Mouse (Mus musculus): Measurements from ENCODE around the gene Plxnd1. TPM values are rescaled to one million over a fixed set of nuclear protein-coding genes. Genes with fewer than 3 reads are reported as not detected.

Plxnd1 gene
- total and polyA plus RNA-seq, 3 experiments, result 58.8 to 90.6 (median 79.9) TPM

GRCm38 (mm10) chr6:115915601-115916445 is 79.0 kb downstream of the Plxnd1 start:
- TF ChIP-seq CTCF (IDR thresholded peaks at IDR 0.05) (no peak), POLR2A (IDR thresholded peaks at IDR 0.05; ENCODE audit: insufficient read depth, low read depth, low read length) (no peak), EP300 (IDR thresholded peaks at IDR 0.05; ENCODE audit: insufficient read depth, low read depth, low read length) (peak; percentile 66; the same call in 1 of the 2 replicates)
- peak overlapping the region; percentile 23 for H3K4me3 ChIP-seq
- intact Hi-C loops (cut with DNase I), result no loop called here
- peak overlapping the region; percentile 67 for H3K27ac ChIP-seq
- no peaks in the 10 kb centered on the region for H3K27me3 ChIP-seq (ENCODE audit: control insufficient read depth, insufficient read depth, low read length)
- no peaks in the 10 kb centered on the region for H3K79me2 ChIP-seq (replicated peaks; ENCODE audit: control insufficient read depth, insufficient read depth, low read length)
- WGBS, result 16% methylated on average over 17 of the region's 17 CpGs
- no peaks in the 10 kb centered on the region for H3K36me3 ChIP-seq (ENCODE audit: control insufficient read depth, insufficient read depth, low read length)
- peaks cover 35% of the 10 kb centered on the region for H3K4me1 ChIP-seq (ENCODE audit: control insufficient read depth, insufficient read depth, low read length)
- DNase-seq, result peak in 1 of 2 experiments; percentile 63
- peak overlapping the region; percentile 4; the same call in 1 of the 2 replicates for H3K9ac ChIP-seq (ENCODE audit: low read depth, low read length)

- Histone ChIP-seq H3K9ac (ENCODE audit: low read depth, low read length) (no peak overlapping the region), H3K27me3 (ENCODE audit: control insufficient read depth, insufficient read depth, low read length) (no peaks in the 10 kb centered on the region), H3K4me3 (no peak overlapping the region), H3K36me3 (ENCODE audit: control insufficient read depth, insufficient read depth, low read length) (no peaks in the 10 kb centered on the region), H3K27ac (peak overlapping the region; percentile 67), H3K4me1 (ENCODE audit: control insufficient read depth, insufficient read depth, low read length) (peaks cover 39% of the 10 kb centered on the region), H3K79me2 (replicated peaks; ENCODE audit: control insufficient read depth, insufficient read depth, low read length) (no peaks in the 10 kb centered on the region)
- DNase-seq, result no peak
- 80% methylated on average over 15 of the region's 15 CpGs for WGBS
- intact Hi-C loops (cut with DNase I), result no loop called here
- no peak for TF ChIP-seq CTCF (IDR thresholded peaks at IDR 0.05)
- TF ChIP-seq POLR2A (IDR thresholded peaks at IDR 0.05; ENCODE audit: insufficient read depth, low read depth, low read length), result no peak
- no peak for TF ChIP-seq EP300 (IDR thresholded peaks at IDR 0.05; ENCODE audit: insufficient read depth, low read depth, low read length)
Observed at GRCm38 (mm10) chr6:115914511-115915202, 80.1 kb downstream of the Plxnd1 start.

DNA sequence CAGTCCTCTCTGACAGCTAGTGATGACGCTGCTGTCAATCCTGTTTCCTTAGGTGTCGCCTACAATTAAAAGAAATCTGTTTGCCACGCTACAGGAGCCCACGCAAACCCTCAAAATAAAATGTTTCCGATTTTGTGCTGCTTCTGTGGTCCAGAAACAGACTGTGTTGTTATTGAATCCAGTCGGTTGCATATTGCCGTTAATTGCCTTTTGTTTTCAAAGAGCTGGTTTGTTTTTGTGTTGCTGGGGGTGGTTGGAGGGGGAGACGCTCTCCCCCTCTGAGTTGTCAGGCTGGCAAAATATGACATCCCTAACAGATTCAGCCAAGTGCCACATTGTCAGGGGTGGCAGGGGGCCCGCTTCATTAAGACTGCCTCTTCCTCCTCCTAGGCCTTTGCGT is 81.3 kb downstream of the Plxnd1 start:
- no peaks in the 10 kb centered on the region for H3K79me2 ChIP-seq (replicated peaks; ENCODE audit: control insufficient read depth, insufficient read depth, low read length)
- TF ChIP-seq CTCF (IDR thresholded peaks at IDR 0.05) (no peak), POLR2A (IDR thresholded peaks at IDR 0.05; ENCODE audit: insufficient read depth, low read depth, low read length) (no peak), EP300 (IDR thresholded peaks at IDR 0.05; ENCODE audit: insufficient read depth, low read depth, low read length) (no peak)
- no peak for DNase-seq
- intact Hi-C loops (cut with DNase I), result no loop called here
- H3K4me3 ChIP-seq, result no peak overlapping the region
- 75% methylated on average over 10 of the region's 10 CpGs for WGBS
- no peak overlapping the region for H3K9ac ChIP-seq (ENCODE audit: low read depth, low read length)
- peaks cover 39% of the 10 kb centered on the region for H3K4me1 ChIP-seq (ENCODE audit: control insufficient read depth, insufficient read depth, low read length)
- no peaks in the 10 kb centered on the region for H3K27me3 ChIP-seq (ENCODE audit: control insufficient read depth, insufficient read depth, low read length)
- peak overlapping the region; percentile 66; the same call in 1 of the 2 replicates for H3K27ac ChIP-seq
- H3K36me3 ChIP-seq (ENCODE audit: control insufficient read depth, insufficient read depth, low read length), result no peaks in the 10 kb centered on the region; the same call in 1 of the 2 replicates

DNA sequence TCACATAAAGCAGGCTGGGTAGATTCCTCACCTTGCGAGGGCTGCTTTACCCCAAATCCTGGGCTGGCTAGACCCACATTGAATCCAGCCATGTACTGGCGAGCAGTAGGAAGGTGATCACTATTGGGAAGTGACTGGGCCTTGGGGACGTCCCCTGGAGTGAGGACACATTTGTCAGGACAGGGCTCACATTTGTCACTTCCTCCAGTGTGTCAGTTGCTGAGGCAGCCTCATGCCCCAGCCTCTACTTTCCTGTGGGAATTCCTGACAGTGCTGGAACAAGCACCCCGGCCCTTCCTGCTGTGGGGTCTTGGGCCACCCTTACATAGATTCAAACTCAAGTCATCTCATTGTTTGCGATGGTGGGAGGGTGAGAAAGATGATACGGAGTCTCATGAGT is 83.0 kb downstream of the Plxnd1 start:
- Histone ChIP-seq H3K9ac (ENCODE audit: low read depth, low read length) (no peak overlapping the region), H3K27me3 (ENCODE audit: control insufficient read depth, insufficient read depth, low read length) (no peaks in the 10 kb centered on the region), H3K4me1 (ENCODE audit: control insufficient read depth, insufficient read depth, low read length) (peaks cover 42% of the 10 kb centered on the region), H3K4me3 (no peak overlapping the region), H3K79me2 (replicated peaks; ENCODE audit: control insufficient read depth, insufficient read depth, low read length) (no peaks in the 10 kb centered on the region), H3K27ac (peak overlapping the region; percentile 66), H3K36me3 (ENCODE audit: control insufficient read depth, insufficient read depth, low read length) (no peaks in the 10 kb centered on the region; the same call in 1 of the 2 replicates)
- WGBS, result 48% methylated on average over 6 of the region's 6 CpGs
- no peak for TF ChIP-seq CTCF (IDR thresholded peaks at IDR 0.05)
- 0 out of 2 replicates have a peak, but pooled peaks have one; percentile 11 for TF ChIP-seq EP300 (IDR thresholded peaks at IDR 0.05; ENCODE audit: insufficient read depth, low read depth, low read length)
- DNase-seq, result peak in 1 of 2 experiments; percentile 44
- intact Hi-C loops (cut with DNase I), result loop anchor here (2.0 kb wide), 2 partner anchors 83 to 95 kb away; partner anchors contain the start of gene Plxnd1

GRCm38 (mm10) chr6:115909940-115910339 is 84.9 kb downstream of the Plxnd1 start:
- 32% methylated on average over 8 of the region's 8 CpGs for WGBS
- Histone ChIP-seq H3K4me1 (ENCODE audit: control insufficient read depth, insufficient read depth, low read length) (peaks cover 41% of the 10 kb centered on the region), H3K9ac (ENCODE audit: low read depth, low read length) (peak overlapping the region; percentile 31), H3K36me3 (ENCODE audit: control insufficient read depth, insufficient read depth, low read length) (no peaks in the 10 kb centered on the region; the same call in 1 of the 2 replicates), H3K27ac (peak overlapping the region; percentile 66), H3K4me3 (no peak overlapping the region), H3K79me2 (replicated peaks; ENCODE audit: control insufficient read depth, insufficient read depth, low read length) (no peaks in the 10 kb centered on the region), H3K27me3 (ENCODE audit: control insufficient read depth, insufficient read depth, low read length) (no peaks in the 10 kb centered on the region)
- DNase-seq, result peak; percentile 74 to 87
- TF ChIP-seq POLR2A (IDR thresholded peaks at IDR 0.05; ENCODE audit: insufficient read depth, low read depth, low read length) (peak; percentile 50), EP300 (IDR thresholded peaks at IDR 0.05; ENCODE audit: insufficient read depth, low read depth, low read length) (peak; percentile 99), CTCF (IDR thresholded peaks at IDR 0.05) (no peak)
- intact Hi-C loops (cut with DNase I), result loop anchor here (1.0 to 2.0 kb wide), 3 partner anchors 49 to 97 kb away; partner anchors contain the start of gene Plxnd1

Measured in heart, adult 2 months (tissue).